Mouse (Mus musculus) embryonic facial prominence, embryonic 12.5 days (tissue): ENCODE data around the gene Otud7a. TPM values are rescaled to one million over a fixed set of nuclear protein-coding genes. Genes with fewer than 3 reads are reported as not detected.

Experiments used
- ATAC-seq: fragments of 200-750 bp; cut with Nextera tagmentation; 2 replicates; pipeline ENCODE4 v1.8.0; 2017; ENCODE audit not compliant: insufficient number of reproducible peaks, insufficient read depth, low FRiP score, low TSS enrichment
- H3K27ac ChIP-seq: fragments of 300-500 bp; sonication (generic); 2 replicates; pipeline ENCODE4 v1.5.1; 2016; ENCODE audit warnings: mild to moderate bottlenecking
- H3K27me3 ChIP-seq: fragments of 300-500 bp; sonication (generic); 2 replicates; pipeline ENCODE4 v1.6.1; 2016; ENCODE audit warnings: mild to moderate bottlenecking, moderate library complexity
- H3K36me3 ChIP-seq: fragments of 300-500 bp; sonication (generic); 2 replicates; pipeline ENCODE4 v1.6.1; 2016; ENCODE audit warnings: mild to moderate bottlenecking
- H3K4me1 ChIP-seq: fragments of 300-500 bp; sonication (generic); 2 replicates; pipeline ENCODE4 v1.6.1; 2016
- H3K4me2 ChIP-seq: fragments of 300-500 bp; sonication (generic); replicated peaks from 2 replicates; pipeline ENCODE4 v1.6.1; 2016; ENCODE audit warnings: mild to moderate bottlenecking, moderate library complexity
- H3K4me3 ChIP-seq: fragments of 300-500 bp; sonication (generic); 2 replicates; pipeline ENCODE4 v1.5.1; 2016; ENCODE audit warnings: mild to moderate bottlenecking
- H3K9ac ChIP-seq: fragments of 300-500 bp; sonication (generic); 2 replicates; pipeline ENCODE4 v1.6.1; 2016; ENCODE audit warnings: mild to moderate bottlenecking, moderate library complexity
- H3K9me3 ChIP-seq: fragments of 300-500 bp; sonication (generic); 2 replicates; pipeline ENCODE4 v1.6.1; 2016; ENCODE audit warnings: mild to moderate bottlenecking, moderate library complexity
- WGBS: fragments of 180-500 bp; shearing (Covaris S2); methylation state at CpG from one replicate; pipeline ENCODE4 v1.1.7; 2016; 5-methylcytosine and 5-hydroxymethylcytosine counted together
- polyA plus RNA-seq: library from polyadenylated mRNA; unstranded; fragments of >200 nt; fragmentation: Nextera tagmentation; extraction: Ambion mirVana; gene quantifications from 2 replicates; pipeline ENCODE4 v1.2.1, GENCODE M21; 2016

Otud7a gene
- polyA plus RNA-seq, 1 experiment from 2014 or later: 0.28 TPM

DNA sequence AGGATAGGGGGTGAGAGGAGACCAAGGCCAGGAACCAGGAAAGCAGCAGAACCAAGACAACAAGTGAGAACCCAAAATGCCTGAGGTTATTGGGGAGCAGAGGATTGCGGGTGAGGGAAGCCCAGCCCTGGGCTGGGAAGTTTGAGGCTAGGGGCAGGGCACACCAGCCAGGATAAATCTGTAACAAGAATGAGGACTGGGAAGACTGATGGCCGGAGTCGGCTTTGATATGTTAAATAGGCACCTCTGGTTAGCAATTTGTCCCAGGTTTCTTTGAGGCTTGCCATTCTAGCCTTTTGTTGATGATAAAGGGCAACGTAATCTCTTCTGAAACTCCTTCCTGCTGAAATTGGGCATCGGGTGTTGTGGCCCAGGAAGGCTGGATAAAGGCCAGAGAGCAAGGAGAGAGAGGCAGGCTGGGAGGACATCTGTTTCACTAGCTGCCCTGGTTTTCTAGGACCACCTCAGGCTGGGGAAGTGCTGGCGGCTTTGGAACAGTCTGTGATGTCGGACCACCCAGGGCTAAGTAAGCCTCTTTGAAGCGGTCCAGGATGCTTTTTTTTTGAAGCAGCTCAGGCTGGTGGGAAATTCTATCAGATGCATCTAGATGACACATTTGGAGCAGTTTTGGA, 351.6 kb downstream of the Otud7a start:
- no peak overlapping the region for H3K4me3 ChIP-seq
- H3K9me3 ChIP-seq: no peaks in the 10 kb centered on the region
- H3K4me1 ChIP-seq: no peaks in the 10 kb centered on the region
- no peak overlapping the region for H3K9ac ChIP-seq
- no peak overlapping the region for H3K27ac ChIP-seq
- no peaks in the 10 kb centered on the region for H3K27me3 ChIP-seq
- H3K36me3 ChIP-seq: no peaks in the 10 kb centered on the region
- no peak overlapping the region for H3K4me2 ChIP-seq
- WGBS: 18% methylated on average over 8 of the region's 8 CpGs
- no peak for ATAC-seq

DNA sequence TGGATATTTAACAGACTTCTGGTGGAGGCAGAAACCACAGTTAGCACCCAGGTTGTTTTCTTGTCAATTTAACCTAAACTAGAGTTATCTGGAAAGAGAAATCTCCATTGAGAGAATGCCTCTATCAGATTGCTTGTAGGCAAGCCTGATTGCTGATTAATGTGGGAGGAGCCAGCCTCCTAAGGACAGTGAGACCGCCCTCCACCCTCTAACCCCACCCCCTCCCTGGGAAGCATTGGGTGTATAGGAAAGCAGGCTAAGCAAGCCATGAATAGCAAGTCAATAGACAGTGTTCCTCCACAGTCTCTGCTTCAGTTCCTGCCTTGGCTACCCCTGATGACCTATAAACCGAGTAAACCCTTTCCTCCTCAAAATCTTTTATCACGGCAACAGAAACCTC, 353.9 kb downstream of the Otud7a start:
- Histone ChIP-seq H3K9me3 (no peaks in the 10 kb centered on the region), H3K4me2 (no peak overlapping the region), H3K27me3 (no peaks in the 10 kb centered on the region), H3K36me3 (no peaks in the 10 kb centered on the region), H3K9ac (no peak overlapping the region), H3K27ac (no peak overlapping the region), H3K4me1 (no peaks in the 10 kb centered on the region), H3K4me3 (no peak overlapping the region)
- no peak for ATAC-seq
- 76% methylated on average over 3 of the region's 3 CpGs for WGBS

DNA sequence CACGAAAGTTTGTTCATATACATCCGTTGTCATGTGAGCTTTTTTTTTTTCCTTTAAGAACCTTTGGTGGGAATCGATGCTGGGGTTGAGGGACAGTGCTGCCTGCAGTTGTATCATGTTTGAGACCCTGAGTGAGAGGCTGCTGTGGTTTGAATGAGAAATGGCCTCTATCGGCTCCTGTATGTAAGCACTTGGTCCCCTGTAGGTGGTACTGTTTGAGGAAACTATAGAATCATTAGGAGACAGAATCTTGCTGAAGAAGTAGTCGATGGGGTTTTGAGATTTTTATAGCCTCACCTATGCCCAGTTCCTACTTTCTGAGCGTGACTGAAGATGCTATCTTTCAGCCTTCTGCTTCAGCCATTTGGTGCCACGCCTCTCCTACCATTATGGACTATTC, 354.8 kb downstream of the Otud7a start:
- no peak overlapping the region for H3K27ac ChIP-seq
- no peak for ATAC-seq
- no peak overlapping the region for H3K4me2 ChIP-seq
- H3K36me3 ChIP-seq: no peaks in the 10 kb centered on the region
- no peaks in the 10 kb centered on the region for H3K27me3 ChIP-seq
- no peak overlapping the region for H3K4me3 ChIP-seq
- no peak overlapping the region for H3K9ac ChIP-seq
- H3K4me1 ChIP-seq: no peaks in the 10 kb centered on the region
- 86% methylated on average over 7 of the region's 7 CpGs for WGBS
- no peaks in the 10 kb centered on the region for H3K9me3 ChIP-seq

DNA sequence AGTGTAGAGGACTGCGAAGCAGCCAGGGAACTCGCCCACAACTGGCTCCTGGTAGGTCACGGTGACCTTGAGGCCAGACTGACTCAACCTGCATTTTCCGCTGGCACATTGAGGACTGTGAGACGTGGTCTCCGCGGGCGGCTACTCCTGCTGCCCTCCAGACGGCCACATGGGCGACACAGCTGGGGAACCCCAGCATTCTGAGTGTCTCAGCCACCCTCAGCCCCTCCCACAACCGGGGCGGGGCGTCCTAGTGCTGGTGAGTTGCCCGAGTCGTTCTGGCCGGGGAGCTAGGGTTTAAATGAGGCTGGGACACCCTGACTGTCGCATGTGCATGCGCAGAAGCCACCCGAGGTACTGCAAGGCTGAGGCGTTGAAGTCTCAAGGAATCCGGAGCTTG, 358.2 kb downstream of the Otud7a start:
- Histone ChIP-seq H3K27ac (no peak overlapping the region), H3K4me2 (no peak overlapping the region), H3K4me3 (no peak overlapping the region), H3K9ac (no peak overlapping the region), H3K4me1 (no peaks in the 10 kb centered on the region), H3K36me3 (no peaks in the 10 kb centered on the region), H3K27me3 (no peaks in the 10 kb centered on the region), H3K9me3 (no peaks in the 10 kb centered on the region)
- 92% methylated on average over 21 of the region's 21 CpGs for WGBS
- ATAC-seq: no peak

Other genes starting within 250 kb of the Otud7a start
- 2.3 TPM in 2 replicates for gene Chrna7, start 232.2 kb upstream of the Otud7a start, polyA plus RNA-seq